Mouse (Mus musculus) cerebellum, adult 9-10 months (tissue): ENCODE data around the gene Olfr597.
"Not testable (repeated sequence)": the region's sequence is repeated elsewhere in the genome, so short reads cannot be mapped to it uniquely, and the experiment has no call there.

ENCODE experiments used
- DNase-seq: peaks from one replicate; pipeline ENCODE4 v3.0.0; 2022

The Olfr597 gene

DNA sequence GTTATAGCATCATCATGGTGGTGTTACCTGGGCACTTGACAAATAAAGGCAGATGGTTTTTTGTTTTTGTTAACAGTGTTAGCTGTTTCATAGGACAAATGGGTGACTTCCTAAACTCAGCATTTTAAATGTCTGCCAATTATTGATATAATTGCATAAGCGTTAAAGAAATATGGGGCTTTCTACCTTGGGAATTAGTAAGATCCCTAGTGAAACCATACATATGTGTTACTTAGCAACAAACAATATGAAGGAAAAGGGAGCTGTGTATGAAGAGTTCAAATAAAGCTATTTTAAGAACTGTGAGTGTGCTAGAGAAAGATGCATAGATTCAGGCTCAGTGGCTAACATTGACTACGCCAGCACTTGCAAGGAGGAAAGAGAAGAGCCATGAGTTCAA lies at the start of gene Olfr597:
Gene Olfr597 (plus strand): TSS at position 301 of the 400 bp plus-strand sequence.
- DNase-seq: not testable (repeated sequence)

DNA sequence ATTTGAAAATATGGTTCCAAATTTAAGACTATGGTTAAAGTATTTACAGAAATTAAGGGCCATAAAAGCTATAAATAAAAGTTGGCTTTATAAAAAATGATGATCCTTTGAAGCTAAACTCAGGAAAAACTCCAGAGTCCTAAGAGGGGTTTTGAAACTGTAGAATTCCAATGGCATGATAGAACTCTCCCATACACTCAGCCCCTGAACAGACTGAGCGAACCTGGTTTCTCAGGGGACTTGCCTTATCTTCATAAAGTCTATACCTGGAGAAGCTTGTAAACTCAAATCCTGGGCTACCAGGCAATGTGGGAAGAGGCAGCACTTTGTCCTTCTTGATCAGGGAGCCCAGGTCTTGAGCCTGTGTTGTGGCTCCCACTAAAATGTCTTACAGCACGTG lies 10.8 kb upstream of the Olfr597 start, which contains the start of gene Olfr596:
Gene Olfr596 (plus strand): TSS at position 301 of the 400 bp plus-strand sequence.
- not testable (repeated sequence) for DNase-seq

DNA sequence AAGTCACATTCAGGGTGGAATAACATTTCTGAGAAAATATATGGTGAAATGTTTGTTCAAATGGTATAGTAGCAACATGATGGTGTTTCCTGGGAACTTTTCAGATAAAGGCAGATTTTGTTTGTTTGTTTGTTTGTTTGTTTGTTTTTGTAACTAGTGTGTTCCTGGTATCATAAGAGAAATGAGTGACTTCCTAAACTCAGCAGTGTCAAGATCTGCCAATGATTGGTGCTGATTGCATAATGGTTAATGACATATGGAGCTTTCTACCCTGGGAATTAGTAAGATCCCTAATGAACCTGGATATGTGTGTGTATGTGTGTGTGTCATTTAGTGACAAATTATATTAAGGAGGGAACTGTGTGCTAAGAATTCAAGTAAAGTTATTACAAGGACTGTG lies 7.2 kb downstream of the Olfr597 start, which contains the start of gene Olfr598:
Gene Olfr598 (plus strand): TSS at position 301 of the 400 bp plus-strand sequence.
- no peak for DNase-seq

DNA sequence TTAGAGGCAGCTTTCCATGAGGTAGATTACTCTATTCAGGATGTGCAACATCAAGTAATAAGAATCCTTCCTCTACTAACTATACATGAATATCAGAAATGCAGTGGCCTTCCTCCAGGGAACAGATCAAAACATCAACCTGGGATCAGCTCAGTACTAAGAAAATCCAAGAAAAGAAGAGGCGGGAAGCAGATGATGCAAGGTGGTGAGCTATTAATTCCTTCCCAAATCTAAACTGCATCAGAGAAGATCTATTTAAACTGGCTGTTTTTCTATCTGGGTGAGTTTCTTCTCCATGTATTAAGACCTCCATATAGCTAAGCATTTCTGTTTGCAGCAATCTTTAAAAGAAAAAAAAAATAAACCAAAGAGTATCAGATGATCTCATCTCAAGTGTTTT lies 19.5 kb downstream of the Olfr597 start, which contains the start of gene Olfr599:
Gene Olfr599 (plus strand): TSS at position 301 of the 400 bp plus-strand sequence.
- no peak for DNase-seq

DNA sequence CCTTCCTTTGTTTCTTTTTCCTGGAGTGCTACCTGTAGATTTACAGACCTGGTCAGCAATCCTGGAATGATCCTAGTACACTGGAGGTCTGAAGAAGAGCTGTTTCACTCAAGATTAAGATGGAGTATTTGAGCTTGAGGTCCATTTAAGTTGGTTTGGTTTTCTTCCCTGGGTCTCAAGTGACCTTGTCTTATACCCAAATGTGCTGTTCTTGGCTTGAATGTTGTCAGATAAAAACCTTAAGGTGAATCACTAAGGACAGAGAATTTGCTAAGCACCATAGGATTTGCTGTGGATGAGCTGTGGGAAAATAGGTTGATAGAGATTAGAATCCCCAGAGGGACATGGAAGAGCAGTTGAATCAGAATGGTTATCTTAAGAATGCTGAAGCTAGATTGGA lies 33.5 kb downstream of the Olfr597 start, which contains the start of gene Olfr600:
Gene Olfr600 (minus strand): TSS at position 101 of the 400 bp plus-strand sequence.
- DNase-seq: no peak

DNA sequence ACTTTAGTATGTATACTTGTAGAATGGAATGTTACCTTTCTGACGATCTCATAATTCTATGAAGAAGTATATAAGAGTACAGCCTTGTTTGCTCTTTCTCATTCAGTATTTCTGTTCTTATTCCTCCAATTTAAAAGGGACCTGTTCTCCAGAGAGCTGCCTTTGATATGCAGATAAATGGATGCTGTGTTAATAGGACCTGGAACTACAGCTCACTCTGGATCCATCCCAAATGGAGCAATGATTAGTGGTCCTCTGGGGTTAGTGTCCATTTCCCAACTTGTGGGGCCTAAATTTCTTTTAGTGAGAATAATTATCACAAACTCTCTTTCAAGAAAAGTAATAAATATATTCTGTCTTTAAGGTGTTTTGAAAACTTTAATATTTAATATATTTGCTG lies 46.4 kb downstream of the Olfr597 start, which contains the start of gene Olfr601:
Gene Olfr601 (minus strand): TSS at position 101 of the 400 bp plus-strand sequence.
- DNase-seq: no peak
